Mouse (Mus musculus): ENCODE results near the gene Epb41l5. TPM values are rescaled to one million over a fixed set of nuclear protein-coding genes. Genes with fewer than 3 reads are reported as not detected.

The Epb41l5 gene
- polyA plus RNA-seq, 1 experiment from 2014 or later = 16.8 TPM

GRCm38 (mm10) chr1:119505951-119506350, 142.8 kb downstream of the Epb41l5 start:
- Histone ChIP-seq H3K36me3 (ENCODE audit: control insufficient read depth, insufficient read depth, low read length) (no peaks in the 10 kb centered on the region), H3K4me1 (ENCODE audit: control insufficient read depth, insufficient read depth, low read length) (peaks cover 11% of the 10 kb centered on the region), H3K9ac (ENCODE audit: low read length) (no peak overlapping the region), H3K27ac (ENCODE audit: low read depth, low read length) (no peak overlapping the region), H3K4me2 (ENCODE audit: low read length) (no peak overlapping the region), H3K9me3 (replicated peaks; ENCODE audit: control insufficient read depth, low read length) (no peaks in the 10 kb centered on the region), H3K27me3 (replicated peaks; ENCODE audit: control insufficient read depth, insufficient read depth, low read length) (no peaks in the 10 kb centered on the region), H3K4me3 (ENCODE audit: low read depth, low read length) (no peak overlapping the region)
- no peak for ATAC-seq
- WGBS = 87% methylated on average over 3 of the region's 3 CpGs
- no peak for DNase-seq (ENCODE audit: low spot score)

- peak; percentile 98 for DNase-seq (ENCODE audit: low spot score)
- under 1% methylated on average over 53 of the region's 57 CpGs for whole genome bisulfite sequencing
- Histone ChIP-seq H3K36me3 (ENCODE audit: control insufficient read depth, insufficient read depth, low read length) (no peaks in the 10 kb centered on the region), H3K27ac (ENCODE audit: low read depth, low read length) (no peak within 1 kb of the TSS), H3K4me3 (ENCODE audit: low read depth, low read length) (peak within 1 kb of the TSS; percentile 66), H3K4me2 (ENCODE audit: low read length) (peak within 1 kb of the TSS; percentile 86), H3K4me1 (ENCODE audit: control insufficient read depth, insufficient read depth, low read length) (peaks cover 11% of the 10 kb centered on the region), H3K27me3 (replicated peaks; ENCODE audit: control insufficient read depth, insufficient read depth, low read length) (no peaks in the 10 kb centered on the region), H3K9me3 (replicated peaks; ENCODE audit: control insufficient read depth, low read length) (no peaks in the 10 kb centered on the region), H3K9ac (ENCODE audit: low read length) (peak within 1 kb of the TSS; percentile 71)
- ATAC-seq = peak; percentile 99
These were observed 144.3 kb downstream of the Epb41l5 start, which contains the start of gene Ralb for GRCm38 (mm10) chr1:119504260-119505062. Ralb (minus strand) TSS chr1:119504794.

GRCm38 (mm10) chr1:119503808-119504207, 145.0 kb downstream of the Epb41l5 start:
- Histone ChIP-seq H3K9me3 (replicated peaks; ENCODE audit: control insufficient read depth, low read length) (no peaks in the 10 kb centered on the region), H3K4me1 (ENCODE audit: control insufficient read depth, insufficient read depth, low read length) (peaks cover 11% of the 10 kb centered on the region), H3K4me3 (ENCODE audit: low read depth, low read length) (peak overlapping the region; percentile 66), H3K27me3 (replicated peaks; ENCODE audit: control insufficient read depth, insufficient read depth, low read length) (no peaks in the 10 kb centered on the region), H3K4me2 (ENCODE audit: low read length) (peak overlapping the region; percentile 86), H3K9ac (ENCODE audit: low read length) (peak overlapping the region; percentile 71), H3K36me3 (ENCODE audit: control insufficient read depth, insufficient read depth, low read length) (no peaks in the 10 kb centered on the region), H3K27ac (ENCODE audit: low read depth, low read length) (no peak overlapping the region)
- WGBS = 29% methylated on average over 5 of the region's 5 CpGs
- ATAC-seq (no peak), DNase-seq (ENCODE audit: low spot score) (no peak)

- 83% methylated on average over 3 of the region's 3 CpGs for WGBS
- peaks cover 5% of the 10 kb centered on the region for H3K4me1 ChIP-seq (ENCODE audit: control insufficient read depth, insufficient read depth, low read length)
- ATAC-seq = no peak
- no peaks in the 10 kb centered on the region for H3K9me3 ChIP-seq (replicated peaks; ENCODE audit: control insufficient read depth, low read length)
- DNase-seq (ENCODE audit: low spot score) = no peak
- no peak overlapping the region for H3K27ac ChIP-seq (ENCODE audit: low read depth, low read length)
- H3K9ac ChIP-seq (ENCODE audit: low read length) = 0 out of 2 replicates have a peak overlapping the region, but pooled peaks have one; percentile 71
- H3K4me3 ChIP-seq (ENCODE audit: low read depth, low read length) = peak overlapping the region; percentile 66; the same call in 1 of the 2 replicates
- H3K27me3 ChIP-seq (replicated peaks; ENCODE audit: control insufficient read depth, insufficient read depth, low read length) = no peaks in the 10 kb centered on the region
- peak overlapping the region; percentile 86 for H3K4me2 ChIP-seq (ENCODE audit: low read length)
- H3K36me3 ChIP-seq (ENCODE audit: control insufficient read depth, insufficient read depth, low read length) = no peaks in the 10 kb centered on the region
These were observed 145.6 kb downstream of the Epb41l5 start for GRCm38 (mm10) chr1:119503181-119503580.

GRCm38 (mm10) chr1:119502729-119503128, 146.1 kb downstream of the Epb41l5 start:
- DNase-seq (ENCODE audit: low spot score) = no peak
- 93% methylated on average over 11 of the region's 11 CpGs for WGBS
- H3K9me3 ChIP-seq (replicated peaks; ENCODE audit: control insufficient read depth, low read length) = no peaks in the 10 kb centered on the region
- no peak overlapping the region for H3K4me2 ChIP-seq (ENCODE audit: low read length)
- ATAC-seq = no peak
- H3K9ac ChIP-seq (ENCODE audit: low read length) = no peak overlapping the region
- no peak overlapping the region for H3K27ac ChIP-seq (ENCODE audit: low read depth, low read length)
- no peaks in the 10 kb centered on the region for H3K36me3 ChIP-seq (ENCODE audit: control insufficient read depth, insufficient read depth, low read length)
- H3K4me3 ChIP-seq (ENCODE audit: low read depth, low read length) = no peak overlapping the region
- no peaks in the 10 kb centered on the region for H3K27me3 ChIP-seq (replicated peaks; ENCODE audit: control insufficient read depth, insufficient read depth, low read length)
- H3K4me1 ChIP-seq (ENCODE audit: control insufficient read depth, insufficient read depth, low read length) = peaks cover 5% of the 10 kb centered on the region

GRCm38 (mm10) chr1:119501881-119502280, 146.9 kb downstream of the Epb41l5 start:
- H3K27ac ChIP-seq (ENCODE audit: low read depth, low read length) = no peak overlapping the region

GRCm38 (mm10) chr1:119499456-119499855, 149.3 kb downstream of the Epb41l5 start:
- H3K36me3 ChIP-seq (ENCODE audit: control insufficient read depth, insufficient read depth, low read length) = no peaks in the 10 kb centered on the region
- H3K4me1 ChIP-seq (ENCODE audit: control insufficient read depth, insufficient read depth, low read length) = peaks cover 3% of the 10 kb centered on the region
- no peaks in the 10 kb centered on the region for H3K27me3 ChIP-seq (replicated peaks; ENCODE audit: control insufficient read depth, insufficient read depth, low read length)
- H3K27ac ChIP-seq (ENCODE audit: low read depth, low read length) = no peak overlapping the region
- H3K9ac ChIP-seq (ENCODE audit: low read length) = no peak overlapping the region
- WGBS = 91% methylated on average over 10 of the region's 10 CpGs
- DNase-seq (ENCODE audit: low spot score) (no peak), ATAC-seq (no peak)
- H3K4me3 ChIP-seq (ENCODE audit: low read depth, low read length) = no peak overlapping the region
- no peak overlapping the region for H3K4me2 ChIP-seq (ENCODE audit: low read length)
- H3K9me3 ChIP-seq (replicated peaks; ENCODE audit: control insufficient read depth, low read length) = no peaks in the 10 kb centered on the region

More at GRCm38 (mm10) chr1:119501881-119502280, 146.9 kb downstream of the Epb41l5 start:
- Histone ChIP-seq H3K9me3 (replicated peaks; ENCODE audit: control insufficient read depth, low read length) (no peaks in the 10 kb centered on the region), H3K4me3 (ENCODE audit: low read depth, low read length) (no peak overlapping the region), H3K4me1 (ENCODE audit: control insufficient read depth, insufficient read depth, low read length) (peaks cover 5% of the 10 kb centered on the region), H3K4me2 (ENCODE audit: low read length) (no peak overlapping the region), H3K27me3 (replicated peaks; ENCODE audit: control insufficient read depth, insufficient read depth, low read length) (no peaks in the 10 kb centered on the region), H3K9ac (ENCODE audit: low read length) (no peak overlapping the region), H3K36me3 (ENCODE audit: control insufficient read depth, insufficient read depth, low read length) (no peaks in the 10 kb centered on the region)
- 86% methylated on average over 8 of the region's 8 CpGs for WGBS
- ATAC-seq (no peak), DNase-seq (ENCODE audit: low spot score) (no peak)

- no peak overlapping the region for H3K27ac ChIP-seq (ENCODE audit: low read depth, low read length)
- DNase-seq (ENCODE audit: low spot score) (no peak), ATAC-seq (no peak)
- H3K4me2 ChIP-seq (ENCODE audit: low read length) = no peak overlapping the region
- WGBS = 89% methylated on average over 9 of the region's 9 CpGs
- H3K9me3 ChIP-seq (replicated peaks; ENCODE audit: control insufficient read depth, low read length) = no peaks in the 10 kb centered on the region
- H3K9ac ChIP-seq (ENCODE audit: low read length) = no peak overlapping the region
- no peaks in the 10 kb centered on the region for H3K36me3 ChIP-seq (ENCODE audit: control insufficient read depth, insufficient read depth, low read length)
- H3K4me1 ChIP-seq (ENCODE audit: control insufficient read depth, insufficient read depth, low read length) = no peaks in the 10 kb centered on the region; the same call in 1 of the 2 replicates
- H3K4me3 ChIP-seq (ENCODE audit: low read depth, low read length) = no peak overlapping the region
- H3K27me3 ChIP-seq (replicated peaks; ENCODE audit: control insufficient read depth, insufficient read depth, low read length) = no peaks in the 10 kb centered on the region
These were observed 150.1 kb downstream of the Epb41l5 start for GRCm38 (mm10) chr1:119498536-119499231.
